Mouse (Mus musculus): Measurements from ENCODE around the gene Prkab1.

GRCm38 (mm10) chr5:116003825-116004224, 20.5 kb downstream of the Prkab1 start:
- no peak for TF ChIP-seq CTCF (IDR thresholded peaks at IDR 0.05; ENCODE audit: low read depth, low read length)
- no peak for TF ChIP-seq POLR2AphosphoS5 (IDR thresholded peaks at IDR 0.05; ENCODE audit: insufficient replicate concordance, low read depth, low read length)
- no peak for TF ChIP-seq GATA2 (IDR thresholded peaks at IDR 0.05; ENCODE audit: borderline replicate concordance, low read depth, low read length)
